Mouse (Mus musculus): ENCODE results near the gene Fam129a. TPM values are rescaled to one million over a fixed set of nuclear protein-coding genes. Genes with fewer than 3 reads are reported as not detected.

Gene Fam129a
- polyA plus RNA-seq, 1 experiment from 2014 or later = 1.9 TPM

DNA sequence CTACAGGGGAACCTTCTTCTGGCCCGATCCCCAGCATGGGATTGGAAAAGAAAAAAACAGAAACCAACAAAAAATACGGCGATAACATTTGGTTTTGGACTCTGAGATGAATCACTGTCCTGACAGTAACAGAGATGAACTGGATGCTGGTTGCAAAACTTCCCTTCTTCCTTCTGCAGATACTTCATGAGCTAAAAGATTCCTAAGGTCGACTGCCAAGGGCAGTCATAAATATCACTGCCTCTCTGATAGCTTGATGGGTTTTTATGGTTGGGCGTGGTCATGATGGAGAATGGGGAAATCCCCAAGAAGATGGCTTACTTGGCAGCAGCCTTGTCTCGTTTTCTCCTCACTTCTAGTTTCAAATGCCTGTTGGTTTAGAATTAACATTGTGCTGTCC, 92.0 kb downstream of the Fam129a start:
- Histone ChIP-seq H3K27ac (ENCODE audit: low read depth, low read length) (no peak overlapping the region), H3K4me2 (ENCODE audit: low read depth) (no peak overlapping the region), H3K9me3 (ENCODE audit: control insufficient read depth, low read length) (no peaks in the 10 kb centered on the region), H3K27me3 (ENCODE audit: control insufficient read depth, insufficient read depth, low read length) (no peaks in the 10 kb centered on the region), H3K4me1 (ENCODE audit: control insufficient read depth, insufficient read depth, low read length) (no peaks in the 10 kb centered on the region), H3K9ac (ENCODE audit: low read length) (no peak overlapping the region), H3K36me3 (ENCODE audit: control insufficient read depth, insufficient read depth, low read length) (no peaks in the 10 kb centered on the region), H3K4me3 (ENCODE audit: low read depth, low read length) (no peak overlapping the region)
- WGBS = 69% methylated on average over 6 of the region's 6 CpGs
- no peak for ATAC-seq (ENCODE audit: insufficient read depth, low FRiP score, low TSS enrichment)
- DNase-seq (ENCODE audit: low spot score) = no peak

GRCm38 (mm10) chr1:151664384-151664783, 93.4 kb downstream of the Fam129a start:
- no peak for DNase-seq (ENCODE audit: low spot score)
- H3K4me1 ChIP-seq (ENCODE audit: control insufficient read depth, insufficient read depth, low read length) = no peaks in the 10 kb centered on the region
- H3K27me3 ChIP-seq (ENCODE audit: control insufficient read depth, insufficient read depth, low read length) = no peaks in the 10 kb centered on the region
- 93% methylated on average over 10 of the region's 10 CpGs for WGBS
- H3K4me2 ChIP-seq (ENCODE audit: low read depth) = no peak overlapping the region
- no peak for ATAC-seq (ENCODE audit: insufficient read depth, low FRiP score, low TSS enrichment)
- H3K9ac ChIP-seq (ENCODE audit: low read length) = no peak overlapping the region
- H3K36me3 ChIP-seq (ENCODE audit: control insufficient read depth, insufficient read depth, low read length) = no peaks in the 10 kb centered on the region
- no peak overlapping the region for H3K27ac ChIP-seq (ENCODE audit: low read depth, low read length)
- H3K4me3 ChIP-seq (ENCODE audit: low read depth, low read length) = no peak overlapping the region
- H3K9me3 ChIP-seq (ENCODE audit: control insufficient read depth, low read length) = no peaks in the 10 kb centered on the region

DNA sequence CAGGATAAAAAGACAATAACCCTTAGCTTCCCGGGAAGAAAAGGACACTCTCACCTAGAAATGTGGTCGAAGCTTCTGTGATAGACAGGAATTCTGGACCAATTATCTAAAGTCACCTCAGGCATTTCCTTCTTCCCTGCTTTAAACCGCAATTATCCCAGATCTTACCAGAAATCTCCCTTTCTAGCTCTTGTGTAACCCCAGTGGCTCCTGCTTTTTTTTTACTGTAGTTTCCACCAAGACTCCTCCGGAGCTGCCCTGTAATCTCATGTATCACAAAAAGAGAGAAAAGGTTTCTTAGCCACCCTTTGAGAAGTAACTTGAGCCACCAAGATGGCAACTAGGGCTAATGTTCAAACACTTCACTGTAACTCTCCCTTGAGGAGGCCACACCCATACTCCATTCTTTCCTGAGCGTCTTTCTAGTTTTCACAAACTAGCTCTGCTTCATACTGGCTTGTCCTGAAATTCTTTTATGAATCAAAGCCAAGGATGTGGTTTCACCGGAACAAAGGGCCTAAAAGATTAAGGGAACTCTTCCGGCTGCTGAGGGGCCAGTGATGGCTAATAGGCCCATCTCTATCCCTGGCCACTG, 93.9 kb downstream of the Fam129a start:
- Histone ChIP-seq H3K9ac (ENCODE audit: low read length) (no peak overlapping the region), H3K4me2 (ENCODE audit: low read depth) (no peak overlapping the region), H3K4me1 (ENCODE audit: control insufficient read depth, insufficient read depth, low read length) (no peaks in the 10 kb centered on the region), H3K27ac (ENCODE audit: low read depth, low read length) (no peak overlapping the region), H3K4me3 (ENCODE audit: low read depth, low read length) (no peak overlapping the region), H3K9me3 (ENCODE audit: control insufficient read depth, low read length) (no peaks in the 10 kb centered on the region), H3K27me3 (ENCODE audit: control insufficient read depth, insufficient read depth, low read length) (no peaks in the 10 kb centered on the region), H3K36me3 (ENCODE audit: control insufficient read depth, insufficient read depth, low read length) (no peaks in the 10 kb centered on the region)
- ATAC-seq (ENCODE audit: insufficient read depth, low FRiP score, low TSS enrichment) (no peak), DNase-seq (ENCODE audit: low spot score) (no peak)
- WGBS = 84% methylated on average over 7 of the region's 7 CpGs

DNA sequence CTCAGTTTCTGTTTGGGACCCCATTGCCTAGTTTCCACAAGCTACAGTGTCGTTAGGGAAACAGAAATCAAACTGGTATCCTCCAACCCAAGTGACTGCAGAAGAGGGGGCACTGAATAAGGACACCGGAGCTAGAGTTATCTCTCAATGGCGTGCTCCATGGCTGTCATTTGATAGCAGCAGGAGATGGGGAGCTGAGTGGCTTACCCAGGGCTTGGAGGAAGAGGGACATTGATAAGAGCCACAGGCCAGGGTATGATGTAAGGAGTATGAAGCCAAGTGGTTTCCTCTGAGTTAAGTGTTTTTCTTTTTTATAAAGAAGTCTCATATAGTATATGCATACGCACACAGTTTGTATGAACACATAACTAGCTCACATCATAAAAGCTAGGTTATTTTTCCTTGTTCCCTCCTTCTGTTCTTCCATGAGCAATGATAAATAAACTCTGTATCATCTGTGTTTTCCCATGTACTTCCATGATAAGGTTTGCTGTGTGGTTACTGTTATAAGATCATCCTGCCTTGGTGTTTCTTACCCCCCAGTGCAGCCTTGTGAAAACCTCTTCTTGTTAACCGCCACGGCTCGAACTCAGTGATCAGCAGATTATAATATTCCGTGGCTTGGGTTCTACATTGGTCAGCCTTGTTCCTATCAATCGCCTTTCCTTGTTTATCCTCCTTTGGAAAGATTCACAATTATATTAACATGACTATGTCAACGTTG, 96.5 kb downstream of the Fam129a start:
- H3K27me3 ChIP-seq (ENCODE audit: control insufficient read depth, insufficient read depth, low read length) = no peaks in the 10 kb centered on the region
- no peak for ATAC-seq (ENCODE audit: insufficient read depth, low FRiP score, low TSS enrichment)
- no peak overlapping the region for H3K27ac ChIP-seq (ENCODE audit: low read depth, low read length)
- no peaks in the 10 kb centered on the region for H3K9me3 ChIP-seq (ENCODE audit: control insufficient read depth, low read length)
- whole genome bisulfite sequencing = 85% methylated on average over 10 of the region's 10 CpGs
- H3K9ac ChIP-seq (ENCODE audit: low read length) = no peak overlapping the region
- H3K4me2 ChIP-seq (ENCODE audit: low read depth) = no peak overlapping the region
- no peaks in the 10 kb centered on the region for H3K36me3 ChIP-seq (ENCODE audit: control insufficient read depth, insufficient read depth, low read length)
- no peaks in the 10 kb centered on the region for H3K4me1 ChIP-seq (ENCODE audit: control insufficient read depth, insufficient read depth, low read length)
- no peak for DNase-seq (ENCODE audit: low spot score)
- H3K4me3 ChIP-seq (ENCODE audit: low read depth, low read length) = no peak overlapping the region

GRCm38 (mm10) chr1:151670006-151670591, 99.1 kb downstream of the Fam129a start:
- DNase-seq (ENCODE audit: low spot score) (no peak), ATAC-seq (ENCODE audit: insufficient read depth, low FRiP score, low TSS enrichment) (no peak)
- Histone ChIP-seq H3K36me3 (ENCODE audit: control insufficient read depth, insufficient read depth, low read length) (no peaks in the 10 kb centered on the region), H3K9ac (ENCODE audit: low read length) (no peak overlapping the region), H3K9me3 (ENCODE audit: control insufficient read depth, low read length) (no peaks in the 10 kb centered on the region), H3K4me2 (ENCODE audit: low read depth) (no peak overlapping the region), H3K27me3 (ENCODE audit: control insufficient read depth, insufficient read depth, low read length) (no peaks in the 10 kb centered on the region), H3K4me1 (ENCODE audit: control insufficient read depth, insufficient read depth, low read length) (no peaks in the 10 kb centered on the region), H3K4me3 (ENCODE audit: low read depth, low read length) (no peak overlapping the region), H3K27ac (ENCODE audit: low read depth, low read length) (no peak overlapping the region)
- WGBS = 89% methylated on average over 9 of the region's 9 CpGs

GRCm38 (mm10) chr1:151675684-151676083, 104.7 kb downstream of the Fam129a start:
- H3K27ac ChIP-seq (ENCODE audit: low read depth, low read length) = no peak overlapping the region
- 55% methylated on average over 5 of the region's 5 CpGs for WGBS
- no peaks in the 10 kb centered on the region for H3K4me1 ChIP-seq (ENCODE audit: control insufficient read depth, insufficient read depth, low read length)
- no peak overlapping the region for H3K4me3 ChIP-seq (ENCODE audit: low read depth, low read length)
- no peaks in the 10 kb centered on the region for H3K27me3 ChIP-seq (ENCODE audit: control insufficient read depth, insufficient read depth, low read length)
- DNase-seq (ENCODE audit: low spot score) = no peak
- no peaks in the 10 kb centered on the region for H3K9me3 ChIP-seq (ENCODE audit: control insufficient read depth, low read length)
- no peak overlapping the region for H3K4me2 ChIP-seq (ENCODE audit: low read depth)
- no peaks in the 10 kb centered on the region for H3K36me3 ChIP-seq (ENCODE audit: control insufficient read depth, insufficient read depth, low read length)
- no peak overlapping the region for H3K9ac ChIP-seq (ENCODE audit: low read length)
- no peak for ATAC-seq (ENCODE audit: insufficient read depth, low FRiP score, low TSS enrichment)

GRCm38 (mm10) chr1:151677185-151677809, 106.3 kb downstream of the Fam129a start:
- no peak overlapping the region for H3K4me2 ChIP-seq (ENCODE audit: low read depth)
- no peaks in the 10 kb centered on the region for H3K9me3 ChIP-seq (ENCODE audit: control insufficient read depth, low read length)
- ATAC-seq (ENCODE audit: insufficient read depth, low FRiP score, low TSS enrichment) (no peak), DNase-seq (ENCODE audit: low spot score) (no peak)
- H3K27ac ChIP-seq (ENCODE audit: low read depth, low read length) = no peak overlapping the region
- 43% methylated on average over 3 of the region's 4 CpGs for WGBS
- no peak overlapping the region for H3K9ac ChIP-seq (ENCODE audit: low read length)
- no peak overlapping the region for H3K4me3 ChIP-seq (ENCODE audit: low read depth, low read length)
- H3K27me3 ChIP-seq (ENCODE audit: control insufficient read depth, insufficient read depth, low read length) = no peaks in the 10 kb centered on the region
- H3K4me1 ChIP-seq (ENCODE audit: control insufficient read depth, insufficient read depth, low read length) = no peaks in the 10 kb centered on the region
- H3K36me3 ChIP-seq (ENCODE audit: control insufficient read depth, insufficient read depth, low read length) = no peaks in the 10 kb centered on the region

- DNase-seq (ENCODE audit: low spot score) = no peak
- Histone ChIP-seq H3K9ac (ENCODE audit: low read length) (no peak overlapping the region), H3K9me3 (ENCODE audit: control insufficient read depth, low read length) (no peaks in the 10 kb centered on the region), H3K4me3 (ENCODE audit: low read depth, low read length) (no peak overlapping the region), H3K36me3 (ENCODE audit: control insufficient read depth, insufficient read depth, low read length) (no peaks in the 10 kb centered on the region), H3K4me2 (ENCODE audit: low read depth) (no peak overlapping the region), H3K4me1 (ENCODE audit: control insufficient read depth, insufficient read depth, low read length) (no peaks in the 10 kb centered on the region), H3K27me3 (ENCODE audit: control insufficient read depth, insufficient read depth, low read length) (no peaks in the 10 kb centered on the region), H3K27ac (ENCODE audit: low read depth, low read length) (no peak overlapping the region)
- no peak for ATAC-seq (ENCODE audit: insufficient read depth, low FRiP score, low TSS enrichment)
- 71% methylated on average over 4 of the region's 4 CpGs for WGBS
Observed at GRCm38 (mm10) chr1:151677975-151678374, 107.0 kb downstream of the Fam129a start.

Measured in neural tube, embryonic 11.5 days (tissue).